Mouse (Mus musculus): ENCODE results near the gene H60c.

DNA sequence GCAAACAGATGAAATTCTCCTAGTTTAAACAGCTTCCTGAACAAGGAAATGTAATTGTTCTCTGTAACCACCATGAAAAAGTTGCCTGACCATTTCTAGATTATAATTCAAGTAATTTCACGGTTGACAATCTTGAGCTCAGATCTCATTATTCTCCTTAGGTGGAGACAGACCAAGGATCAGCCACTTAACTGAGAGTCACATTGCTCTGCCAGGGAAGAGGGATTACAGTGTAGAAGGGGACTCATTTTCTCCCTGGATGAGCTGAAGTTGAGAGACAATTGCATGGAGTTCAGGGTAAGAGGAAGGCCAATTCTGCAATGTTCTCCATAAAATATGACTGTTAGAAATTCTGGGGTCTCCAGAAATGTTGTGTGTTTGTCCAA lies 41.2 kb upstream of the H60c start:
- TF ChIP-seq CTCF (IDR thresholded peaks at IDR 0.05; ENCODE audit: low read depth) (no peak), EP300 (IDR thresholded peaks at IDR 0.05; ENCODE audit: low read depth) (no peak)
